Mouse (Mus musculus): ENCODE measurements around the gene Ppa1. TPM values are rescaled to one million over a fixed set of nuclear protein-coding genes. Genes with fewer than 3 reads are reported as not detected.

Ppa1 gene
- total RNA-seq, 1 experiment from 2014 or later: 152 TPM

GRCm38 (mm10) chr10:61689405-61689804 is 41.1 kb downstream of the Ppa1 start:
- no peak for ATAC-seq (replicated peaks; ENCODE audit: low read depth, poor library complexity, severe bottlenecking)

GRCm38 (mm10) chr10:61693563-61693962 is 45.2 kb downstream of the Ppa1 start:
- ATAC-seq (replicated peaks; ENCODE audit: low read depth, poor library complexity, severe bottlenecking): no peak

GRCm38 (mm10) chr10:61694870-61695670 is 46.7 kb downstream of the Ppa1 start, which contains the start of gene Tysnd1:
TSS of gene Tysnd1 (plus strand) at chr10:61695514.
- peak; percentile 96 for ATAC-seq (replicated peaks; ENCODE audit: low read depth, poor library complexity, severe bottlenecking)

GRCm38 (mm10) chr10:61695703-61696559 is 47.6 kb downstream of the Ppa1 start:
- ATAC-seq (replicated peaks; ENCODE audit: low read depth, poor library complexity, severe bottlenecking): 0 out of 2 replicates have a peak, but pooled peaks have one; percentile 4

- ATAC-seq (replicated peaks; ENCODE audit: low read depth, poor library complexity, severe bottlenecking): no peak
Measured at GRCm38 (mm10) chr10:61696560-61696823, 48.1 kb downstream of the Ppa1 start.

GRCm38 (mm10) chr10:61697028-61697427 is 48.7 kb downstream of the Ppa1 start:
- ATAC-seq (replicated peaks; ENCODE audit: low read depth, poor library complexity, severe bottlenecking): no peak

- ATAC-seq (replicated peaks; ENCODE audit: low read depth, poor library complexity, severe bottlenecking): no peak
Measured at GRCm38 (mm10) chr10:61704663-61705062, 56.3 kb downstream of the Ppa1 start.

- ATAC-seq (replicated peaks; ENCODE audit: low read depth, poor library complexity, severe bottlenecking): no peak
Measured at GRCm38 (mm10) chr10:61706412-61707375, 58.3 kb downstream of the Ppa1 start.

GRCm38 (mm10) chr10:61713601-61714000 is 65.2 kb downstream of the Ppa1 start:
- ATAC-seq (replicated peaks; ENCODE audit: low read depth, poor library complexity, severe bottlenecking): no peak

GRCm38 (mm10) chr10:61714146-61714545 is 65.8 kb downstream of the Ppa1 start:
- ATAC-seq (replicated peaks; ENCODE audit: low read depth, poor library complexity, severe bottlenecking): 0 out of 2 replicates have a peak, but pooled peaks have one; percentile 21

GRCm38 (mm10) chr10:61714771-61715461 is 66.6 kb downstream of the Ppa1 start, which contains the start of gene Aifm2:
TSS of gene Aifm2 (plus strand) at chr10:61715263.
- peak; percentile 72 for ATAC-seq (replicated peaks; ENCODE audit: low read depth, poor library complexity, severe bottlenecking)

- ATAC-seq (replicated peaks; ENCODE audit: low read depth, poor library complexity, severe bottlenecking): no peak
Measured at GRCm38 (mm10) chr10:61715462-61715837, 67.1 kb downstream of the Ppa1 start.

- ATAC-seq (replicated peaks; ENCODE audit: low read depth, poor library complexity, severe bottlenecking): 0 out of 2 replicates have a peak, but pooled peaks have one; percentile 10
Measured at GRCm38 (mm10) chr10:61715996-61716864, 67.9 kb downstream of the Ppa1 start.

GRCm38 (mm10) chr10:61717406-61718296 is 69.3 kb downstream of the Ppa1 start:
- no peak for ATAC-seq (replicated peaks; ENCODE audit: low read depth, poor library complexity, severe bottlenecking)

- ATAC-seq (replicated peaks; ENCODE audit: low read depth, poor library complexity, severe bottlenecking): no peak
Measured at GRCm38 (mm10) chr10:61720331-61720730, 72.0 kb downstream of the Ppa1 start.

- ATAC-seq (replicated peaks; ENCODE audit: low read depth, poor library complexity, severe bottlenecking): no peak
Measured at GRCm38 (mm10) chr10:61722215-61722614, 73.9 kb downstream of the Ppa1 start.

- no peak for ATAC-seq (replicated peaks; ENCODE audit: low read depth, poor library complexity, severe bottlenecking)
Measured at GRCm38 (mm10) chr10:61723271-61723670, 74.9 kb downstream of the Ppa1 start.

Measured in common myeloid progenitor, adult 5-6 weeks (primary cell).